Mouse (Mus musculus) spleen, postnatal 36 days (tissue): Measurements from ENCODE around the gene Cdsn.

Experiments used
- DNase-seq, 2 experiments: peaks; one replicate each; pipeline ENCODE4 v3.0.0; 2022; ENCODE audit warnings: low spot score in 2 of 2, mixed read lengths in 1 of 2

The Cdsn gene

GRCm38 (mm10) chr17:35534343-35534742 is 17.6 kb upstream of the Cdsn start:
- peak; percentile 57 to 62 for DNase-seq

- no peak for DNase-seq
Measured at GRCm38 (mm10) chr17:35537421-35537820, 14.5 kb upstream of the Cdsn start.

GRCm38 (mm10) chr17:35538476-35538875 is 13.5 kb upstream of the Cdsn start:
- DNase-seq: no peak

GRCm38 (mm10) chr17:35539540-35539939 is 12.4 kb upstream of the Cdsn start:
- DNase-seq: no peak

GRCm38 (mm10) chr17:35542761-35543411 is 9.0 kb upstream of the Cdsn start:
- no peak for DNase-seq

GRCm38 (mm10) chr17:35543412-35543861 is 8.5 kb upstream of the Cdsn start:
- no peak for DNase-seq

GRCm38 (mm10) chr17:35544001-35544400 is 7.9 kb upstream of the Cdsn start:
- DNase-seq: peak; percentile 17 to 45

- peak in 1 of 2 experiments; percentile 23 for DNase-seq
Measured at GRCm38 (mm10) chr17:35544680-35545079, 7.2 kb upstream of the Cdsn start.

GRCm38 (mm10) chr17:35547465-35547864 is 4.5 kb upstream of the Cdsn start:
- no peak for DNase-seq

GRCm38 (mm10) chr17:35548636-35549035 is 3.3 kb upstream of the Cdsn start:
- no peak for DNase-seq

GRCm38 (mm10) chr17:35549437-35550142 is 2.3 kb upstream of the Cdsn start:
- no peak for DNase-seq

GRCm38 (mm10) chr17:35550143-35550494 is 1.8 kb upstream of the Cdsn start:
- no peak for DNase-seq

- no peak for DNase-seq
Measured at GRCm38 (mm10) chr17:35550871-35551270, 1.1 kb upstream of the Cdsn start.

GRCm38 (mm10) chr17:35554321-35554720 is 2.4 kb downstream of the Cdsn start:
- DNase-seq: no peak

GRCm38 (mm10) chr17:35554761-35555397 is 3.0 kb downstream of the Cdsn start:
- no peak for DNase-seq

- DNase-seq: no peak
Measured at GRCm38 (mm10) chr17:35556186-35556765, 4.3 kb downstream of the Cdsn start.

- no peak for DNase-seq
Measured at GRCm38 (mm10) chr17:35556812-35557211, 4.9 kb downstream of the Cdsn start.

- DNase-seq: no peak
Measured at GRCm38 (mm10) chr17:35557351-35557750, 5.4 kb downstream of the Cdsn start.

GRCm38 (mm10) chr17:35558216-35558615 is 6.3 kb downstream of the Cdsn start:
- no peak for DNase-seq

- no peak for DNase-seq
Measured at GRCm38 (mm10) chr17:35567150-35567549, 15.2 kb downstream of the Cdsn start, which contains the start of gene 2300002M23Rik. Gene 2300002M23Rik (plus strand): TSS chr17:35567450.

- no peak for DNase-seq
Measured at GRCm38 (mm10) chr17:35567767-35568166, 15.8 kb downstream of the Cdsn start.
